Mouse (Mus musculus) cerebellum, adult 9-10 months (tissue): ENCODE results near the gene Fads1.

Source experiments
- DNase-seq: peaks from one replicate; pipeline ENCODE4 v3.0.0; 2022

Gene Fads1

GRCm38 (mm10) chr19:10181225-10181624 is 1.5 kb upstream of the Fads1 start:
- DNase-seq, result no peak

GRCm38 (mm10) chr19:10182142-10182541 is 546 bp upstream of the Fads1 start:
- DNase-seq, result no peak

- peak; percentile 77 for DNase-seq
Observed at GRCm38 (mm10) chr19:10183299-10183983, 753 bp downstream of the Fads1 start.

GRCm38 (mm10) chr19:10184096-10184495 is 1.4 kb downstream of the Fads1 start:
- DNase-seq, result no peak

GRCm38 (mm10) chr19:10185876-10186275 is 3.2 kb downstream of the Fads1 start:
- DNase-seq, result no peak

- no peak for DNase-seq
Observed at GRCm38 (mm10) chr19:10186569-10186968, 3.9 kb downstream of the Fads1 start.

GRCm38 (mm10) chr19:10188281-10188811 is 5.7 kb downstream of the Fads1 start:
- peak; percentile 87 for DNase-seq

GRCm38 (mm10) chr19:10189022-10189421 is 6.3 kb downstream of the Fads1 start:
- DNase-seq, result no peak

- no peak for DNase-seq
Observed at GRCm38 (mm10) chr19:10189940-10190339, 7.3 kb downstream of the Fads1 start.

GRCm38 (mm10) chr19:10190796-10191195 is 8.1 kb downstream of the Fads1 start:
- peak; percentile 64 for DNase-seq

GRCm38 (mm10) chr19:10191326-10191725 is 8.6 kb downstream of the Fads1 start:
- DNase-seq, result no peak

GRCm38 (mm10) chr19:10194337-10194736 is 11.6 kb downstream of the Fads1 start:
- DNase-seq, result no peak

GRCm38 (mm10) chr19:10195252-10195651 is 12.6 kb downstream of the Fads1 start:
- no peak for DNase-seq

GRCm38 (mm10) chr19:10197130-10197529 is 14.4 kb downstream of the Fads1 start:
- no peak for DNase-seq

GRCm38 (mm10) chr19:10198286-10198685 is 15.6 kb downstream of the Fads1 start:
- no peak for DNase-seq

- DNase-seq, result peak; percentile 77
Observed at GRCm38 (mm10) chr19:10198723-10199122, 16.0 kb downstream of the Fads1 start.

- DNase-seq, result no peak
Observed at GRCm38 (mm10) chr19:10203146-10203847, 20.6 kb downstream of the Fads1 start.

GRCm38 (mm10) chr19:10203848-10204615 is 21.3 kb downstream of the Fads1 start, which contains the start of the genes Tmem258 and Fen1:
Tmem258 (plus strand) TSS chr19:10204014.
Fen1 (minus strand) TSS chr19:10204169.
- DNase-seq, result peak; percentile 95

GRCm38 (mm10) chr19:10204616-10205001 is 21.9 kb downstream of the Fads1 start:
- DNase-seq, result peak; percentile 74

- no peak for DNase-seq
Observed at GRCm38 (mm10) chr19:10205051-10205450, 22.4 kb downstream of the Fads1 start.

GRCm38 (mm10) chr19:10208851-10209250 is 26.2 kb downstream of the Fads1 start:
- DNase-seq, result no peak

GRCm38 (mm10) chr19:10210885-10211284 is 28.2 kb downstream of the Fads1 start:
- no peak for DNase-seq

- DNase-seq, result no peak
Observed at GRCm38 (mm10) chr19:10213796-10214471, 31.2 kb downstream of the Fads1 start.
